Mouse (Mus musculus): Measurements from ENCODE around the gene Gm11549. TPM values are rescaled to one million over a fixed set of nuclear protein-coding genes. Genes with fewer than 3 reads are reported as not detected.

Gene Gm11549
- polyA plus RNA-seq, 1 experiment from 2014 or later: 1.1 TPM

GRCm38 (mm10) chr3:36505306-36505705 lies 16.3 kb downstream of the Gm11549 start:
- Histone ChIP-seq H3K4me1 (replicated peaks; ENCODE audit: control insufficient read depth, insufficient read depth, low read length) (peaks cover 5% of the 10 kb centered on the region; the same call in 1 of the 2 replicates), H3K27me3 (replicated peaks; ENCODE audit: control insufficient read depth, insufficient read depth, low read length) (no peaks in the 10 kb centered on the region), H3K9ac (ENCODE audit: low read depth, low read length) (no peak overlapping the region), H3K4me2 (replicated peaks; ENCODE audit: low read depth) (no peak overlapping the region), H3K4me3 (ENCODE audit: low read depth, low read length) (no peak overlapping the region), H3K9me3 (ENCODE audit: control insufficient read depth) (no peaks in the 10 kb centered on the region), H3K36me3 (ENCODE audit: control insufficient read depth, insufficient read depth) (no peaks in the 10 kb centered on the region), H3K27ac (ENCODE audit: low read depth, low read length) (no peak overlapping the region)
- ATAC-seq: no peak
- WGBS: 81% methylated on average over 8 of the region's 8 CpGs
- no peak for TF ChIP-seq CTCF (IDR thresholded peaks at IDR 0.05; ENCODE audit: low read depth)

DNA sequence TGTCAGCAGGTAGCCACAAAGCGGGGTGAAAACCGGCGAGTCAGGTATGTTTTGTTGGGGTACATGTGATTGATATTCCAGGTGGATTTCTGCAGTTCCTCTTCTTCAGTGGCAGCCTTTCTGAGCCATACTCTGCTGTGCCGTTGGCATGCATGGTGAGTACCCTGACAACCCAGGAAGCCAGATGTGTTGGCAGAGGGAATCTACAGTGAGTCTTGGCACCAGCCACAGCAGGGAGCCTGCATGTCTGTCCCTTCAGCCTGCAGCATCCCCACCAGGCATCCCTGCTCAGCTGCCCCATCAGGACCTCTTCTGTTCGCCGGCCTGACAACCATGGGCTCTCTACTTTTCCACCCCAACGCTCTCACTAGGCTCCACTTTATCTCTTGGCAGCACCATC lies 20.1 kb downstream of the Gm11549 start:
- H3K27ac ChIP-seq (ENCODE audit: low read depth, low read length): no peak overlapping the region
- H3K4me2 ChIP-seq (replicated peaks; ENCODE audit: low read depth): no peak overlapping the region
- peaks cover 5% of the 10 kb centered on the region; the same call in 1 of the 2 replicates for H3K4me1 ChIP-seq (replicated peaks; ENCODE audit: control insufficient read depth, insufficient read depth, low read length)
- no peak for TF ChIP-seq CTCF (IDR thresholded peaks at IDR 0.05; ENCODE audit: low read depth)
- no peaks in the 10 kb centered on the region for H3K27me3 ChIP-seq (replicated peaks; ENCODE audit: control insufficient read depth, insufficient read depth, low read length)
- WGBS: 76% methylated on average over 7 of the region's 7 CpGs
- no peak overlapping the region for H3K4me3 ChIP-seq (ENCODE audit: low read depth, low read length)
- no peaks in the 10 kb centered on the region for H3K36me3 ChIP-seq (ENCODE audit: control insufficient read depth, insufficient read depth)
- ATAC-seq: no peak
- no peak overlapping the region for H3K9ac ChIP-seq (ENCODE audit: low read depth, low read length)
- H3K9me3 ChIP-seq (ENCODE audit: control insufficient read depth): no peaks in the 10 kb centered on the region

GRCm38 (mm10) chr3:36500976-36501375 lies 20.6 kb downstream of the Gm11549 start:
- H3K27ac ChIP-seq (ENCODE audit: low read depth, low read length): no peak overlapping the region
- TF ChIP-seq CTCF (IDR thresholded peaks at IDR 0.05; ENCODE audit: low read depth): no peak
- no peak overlapping the region for H3K9ac ChIP-seq (ENCODE audit: low read depth, low read length)
- H3K4me3 ChIP-seq (ENCODE audit: low read depth, low read length): no peak overlapping the region
- no peaks in the 10 kb centered on the region for H3K36me3 ChIP-seq (ENCODE audit: control insufficient read depth, insufficient read depth)
- no peaks in the 10 kb centered on the region for H3K27me3 ChIP-seq (replicated peaks; ENCODE audit: control insufficient read depth, insufficient read depth, low read length)
- H3K4me2 ChIP-seq (replicated peaks; ENCODE audit: low read depth): no peak overlapping the region
- no peaks in the 10 kb centered on the region for H3K9me3 ChIP-seq (ENCODE audit: control insufficient read depth)
- ATAC-seq: no peak
- peaks cover 3% of the 10 kb centered on the region; the same call in 1 of the 2 replicates for H3K4me1 ChIP-seq (replicated peaks; ENCODE audit: control insufficient read depth, insufficient read depth, low read length)
- 79% methylated on average over 8 of the region's 8 CpGs for WGBS

DNA sequence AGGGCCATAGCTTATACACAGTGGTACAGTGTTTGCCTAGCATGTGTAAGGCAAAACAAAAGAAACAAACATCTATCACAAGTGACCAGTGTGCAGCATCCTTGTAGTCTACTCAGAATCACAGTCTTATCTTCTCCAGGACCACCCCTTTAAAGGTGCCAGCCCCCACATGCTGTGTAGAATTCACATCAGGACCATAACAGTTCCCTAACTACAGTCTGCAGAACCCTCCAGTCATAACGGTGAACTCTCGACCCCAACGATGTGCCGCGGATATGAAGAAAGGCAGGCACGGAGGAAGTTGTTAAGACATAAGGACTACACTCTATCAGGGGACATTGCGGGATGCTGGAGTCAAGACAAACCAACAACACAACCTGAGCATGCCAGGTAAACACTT lies 22.2 kb downstream of the Gm11549 start:
- no peaks in the 10 kb centered on the region for H3K9me3 ChIP-seq (ENCODE audit: control insufficient read depth)
- H3K4me3 ChIP-seq (ENCODE audit: low read depth, low read length): no peak overlapping the region
- ATAC-seq: no peak
- TF ChIP-seq CTCF (IDR thresholded peaks at IDR 0.05; ENCODE audit: low read depth): no peak
- no peaks in the 10 kb centered on the region for H3K36me3 ChIP-seq (ENCODE audit: control insufficient read depth, insufficient read depth)
- WGBS: 87% methylated on average over 7 of the region's 7 CpGs
- no peaks in the 10 kb centered on the region for H3K27me3 ChIP-seq (replicated peaks; ENCODE audit: control insufficient read depth, insufficient read depth, low read length)
- H3K27ac ChIP-seq (ENCODE audit: low read depth, low read length): no peak overlapping the region
- H3K4me2 ChIP-seq (replicated peaks; ENCODE audit: low read depth): no peak overlapping the region
- H3K9ac ChIP-seq (ENCODE audit: low read depth, low read length): no peak overlapping the region
- no peaks in the 10 kb centered on the region for H3K4me1 ChIP-seq (replicated peaks; ENCODE audit: control insufficient read depth, insufficient read depth, low read length)

GRCm38 (mm10) chr3:36498224-36498623 lies 23.4 kb downstream of the Gm11549 start:
- Histone ChIP-seq H3K27me3 (replicated peaks; ENCODE audit: control insufficient read depth, insufficient read depth, low read length) (no peaks in the 10 kb centered on the region), H3K4me3 (ENCODE audit: low read depth, low read length) (no peak overlapping the region), H3K9me3 (ENCODE audit: control insufficient read depth) (no peaks in the 10 kb centered on the region), H3K9ac (ENCODE audit: low read depth, low read length) (no peak overlapping the region), H3K36me3 (ENCODE audit: control insufficient read depth, insufficient read depth) (no peaks in the 10 kb centered on the region), H3K4me2 (replicated peaks; ENCODE audit: low read depth) (no peak overlapping the region), H3K4me1 (replicated peaks; ENCODE audit: control insufficient read depth, insufficient read depth, low read length) (no peaks in the 10 kb centered on the region), H3K27ac (ENCODE audit: low read depth, low read length) (no peak overlapping the region)
- no peak for TF ChIP-seq CTCF (IDR thresholded peaks at IDR 0.05; ENCODE audit: low read depth)
- 83% methylated on average over 6 of the region's 6 CpGs for WGBS
- ATAC-seq: no peak

DNA sequence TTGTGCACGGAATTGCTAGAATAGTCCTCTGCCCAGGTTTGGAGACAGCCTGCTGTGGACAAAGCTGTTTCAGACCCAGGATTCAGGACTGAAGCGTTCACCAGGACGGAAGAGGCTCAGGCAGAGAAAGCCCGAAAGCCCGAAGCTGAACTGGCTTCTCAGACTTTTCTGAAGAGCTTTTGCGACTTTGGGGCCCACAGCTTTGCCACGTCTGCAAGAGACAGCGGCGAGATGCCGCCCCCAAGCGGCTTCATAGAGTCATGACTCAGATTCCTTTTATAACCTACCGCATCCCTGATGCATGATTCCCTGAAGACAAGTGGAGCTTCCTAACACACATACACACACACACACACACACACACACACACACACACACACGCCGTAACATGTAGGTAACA lies 24.9 kb downstream of the Gm11549 start:
- H3K4me2 ChIP-seq (replicated peaks; ENCODE audit: low read depth): no peak overlapping the region
- ATAC-seq: no peak
- H3K27me3 ChIP-seq (replicated peaks; ENCODE audit: control insufficient read depth, insufficient read depth, low read length): no peaks in the 10 kb centered on the region
- no peak overlapping the region for H3K9ac ChIP-seq (ENCODE audit: low read depth, low read length)
- H3K36me3 ChIP-seq (ENCODE audit: control insufficient read depth, insufficient read depth): no peaks in the 10 kb centered on the region
- no peaks in the 10 kb centered on the region for H3K4me1 ChIP-seq (replicated peaks; ENCODE audit: control insufficient read depth, insufficient read depth, low read length)
- H3K27ac ChIP-seq (ENCODE audit: low read depth, low read length): no peak overlapping the region
- no peaks in the 10 kb centered on the region for H3K9me3 ChIP-seq (ENCODE audit: control insufficient read depth)
- TF ChIP-seq CTCF (IDR thresholded peaks at IDR 0.05; ENCODE audit: low read depth): peak; percentile 86
- 15% methylated on average over 14 of the region's 14 CpGs for WGBS
- H3K4me3 ChIP-seq (ENCODE audit: low read depth, low read length): no peak overlapping the region

GRCm38 (mm10) chr3:36496273-36496672 lies 25.3 kb downstream of the Gm11549 start:
- H3K27me3 ChIP-seq (replicated peaks; ENCODE audit: control insufficient read depth, insufficient read depth, low read length): no peaks in the 10 kb centered on the region
- H3K4me2 ChIP-seq (replicated peaks; ENCODE audit: low read depth): no peak overlapping the region
- H3K36me3 ChIP-seq (ENCODE audit: control insufficient read depth, insufficient read depth): no peaks in the 10 kb centered on the region
- no peak overlapping the region for H3K4me3 ChIP-seq (ENCODE audit: low read depth, low read length)
- WGBS: 86% methylated on average over 9 of the region's 9 CpGs
- TF ChIP-seq CTCF (IDR thresholded peaks at IDR 0.05; ENCODE audit: low read depth): no peak
- H3K27ac ChIP-seq (ENCODE audit: low read depth, low read length): no peak overlapping the region
- H3K9me3 ChIP-seq (ENCODE audit: control insufficient read depth): no peaks in the 10 kb centered on the region
- ATAC-seq: no peak
- H3K4me1 ChIP-seq (replicated peaks; ENCODE audit: control insufficient read depth, insufficient read depth, low read length): no peaks in the 10 kb centered on the region
- H3K9ac ChIP-seq (ENCODE audit: low read depth, low read length): no peak overlapping the region

Measured in intestine, postnatal 0 days (tissue).